Mouse (Mus musculus): ENCODE measurements around the gene Fbxo46. TPM values are rescaled to one million over a fixed set of nuclear protein-coding genes. Genes with fewer than 3 reads are reported as not detected.

Gene Fbxo46
- polyA plus RNA-seq (2015; fragmentation: Nextera tagmentation; extraction: Ambion mirVana), result 7.2 and 8.3 TPM in 2 replicates

DNA sequence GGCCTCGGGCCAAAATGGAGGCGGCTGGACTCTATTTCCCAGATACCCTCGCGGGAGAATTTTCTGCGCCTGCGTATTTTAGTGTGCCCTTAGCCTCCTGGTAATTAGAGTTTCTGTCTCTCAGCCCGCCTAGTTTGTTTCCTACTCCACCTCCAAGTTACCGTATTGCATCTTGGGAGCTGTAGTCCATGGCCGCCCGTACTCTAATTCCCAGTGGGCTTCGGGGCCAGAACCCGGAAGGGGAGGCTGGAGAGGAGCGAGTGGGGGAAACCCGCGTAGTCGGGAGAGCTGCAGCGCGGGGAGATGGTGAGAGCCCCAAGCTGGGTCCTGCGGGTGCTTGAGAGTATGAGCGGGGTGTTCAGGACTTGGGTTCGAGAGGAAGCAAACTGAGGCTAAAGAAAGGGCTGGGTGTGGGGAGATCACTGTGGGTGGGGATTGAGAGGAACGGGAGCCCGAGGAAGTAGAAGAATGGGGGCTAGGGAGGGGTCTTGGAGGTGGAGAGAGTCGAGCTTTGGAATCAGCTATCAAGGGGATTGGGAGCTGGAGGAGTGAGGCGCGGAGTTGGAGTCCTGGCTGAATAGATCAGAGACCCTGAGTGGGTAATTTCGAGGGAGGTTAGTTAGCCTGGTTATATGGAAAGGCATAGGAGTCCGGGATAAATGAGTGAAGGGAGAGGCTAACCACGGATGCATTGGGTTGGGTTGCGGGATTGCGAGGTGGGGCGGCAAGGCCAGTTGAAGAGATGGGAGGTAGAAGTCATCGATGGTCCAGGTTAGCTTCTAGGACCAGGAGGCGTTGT is at the start of gene Fbxo46:
Fbxo46 (plus strand) TSS at position 229 of the 799 bp plus-strand sequence.

DNA sequence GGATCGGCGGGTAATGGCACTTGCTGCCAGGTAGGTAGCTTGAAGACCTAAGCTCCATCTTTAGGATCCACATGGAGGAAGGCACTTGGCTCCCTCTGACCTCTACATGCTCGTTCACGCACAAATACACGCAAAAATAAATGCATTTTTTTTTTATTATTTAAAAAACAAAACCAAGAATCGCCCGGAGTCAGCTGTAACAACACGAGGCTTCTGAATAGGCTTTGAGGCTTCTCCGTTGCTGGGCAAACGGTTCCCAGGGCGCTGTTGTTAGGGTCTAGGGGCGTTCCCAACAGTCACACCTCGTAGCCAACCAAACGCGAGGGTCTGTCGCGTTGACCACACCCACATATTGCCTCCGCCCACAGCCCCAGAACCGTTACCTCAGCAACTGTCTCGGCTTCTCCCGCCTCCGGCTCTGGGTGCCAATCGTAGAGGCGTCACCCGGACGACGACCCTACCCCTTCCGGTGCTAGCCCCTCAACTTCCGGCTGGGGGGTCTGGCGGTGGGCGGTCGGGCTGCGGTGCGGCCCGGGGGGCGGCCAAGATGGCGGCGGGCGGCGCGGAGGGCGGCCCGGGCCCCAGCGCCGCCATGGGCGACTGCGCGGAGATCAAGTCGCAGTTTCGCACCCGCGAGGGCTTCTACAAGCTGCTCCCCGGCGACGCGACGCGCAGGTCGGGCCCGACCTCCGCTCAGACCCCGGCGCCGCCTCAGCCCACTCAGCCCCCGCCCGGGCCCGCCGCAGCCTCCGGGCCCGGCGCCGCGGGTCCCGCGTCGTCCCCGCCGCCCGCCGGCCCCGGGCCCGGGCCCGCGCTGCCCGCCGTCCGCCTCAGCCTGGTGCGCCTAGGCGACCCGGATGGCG is 43.7 kb upstream of the Fbxo46 start, which contains the start of gene Dmwd:
Dmwd (plus strand) TSS at position 505 of the 863 bp plus-strand sequence.

DNA sequence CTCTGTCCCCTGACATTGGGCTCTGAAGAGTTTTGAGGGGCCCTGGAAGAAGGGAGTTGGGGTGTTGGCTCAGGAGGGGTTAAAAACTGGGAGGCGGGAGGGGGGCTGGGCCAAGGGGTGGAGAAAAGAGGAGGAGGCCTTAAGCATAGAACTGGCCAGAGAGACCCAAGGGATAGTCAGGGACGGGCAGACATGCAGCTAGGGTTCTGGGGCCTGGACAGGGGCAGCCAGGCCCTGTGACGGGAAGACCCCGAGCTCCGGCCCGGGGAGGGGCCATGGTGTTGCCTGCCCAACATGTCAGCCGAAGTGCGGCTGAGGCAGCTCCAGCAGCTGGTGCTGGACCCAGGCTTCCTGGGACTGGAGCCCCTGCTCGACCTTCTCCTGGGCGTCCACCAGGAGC is 36.0 kb upstream of the Fbxo46 start, which contains the start of gene Dmpk:
Dmpk (plus strand) TSS at position 149 of the 400 bp plus-strand sequence.

GRCm38 (mm10) chr7:19094471-19094825 is 25.2 kb upstream of the Fbxo46 start, which contains the start of gene Six5:
TSS of gene Six5 (plus strand) at chr7:19094594.

GRCm38 (mm10) chr7:19118028-19118771 is 1.5 kb upstream of the Fbxo46 start, which contains the start of gene Gm4969:
TSS of gene Gm4969 (minus strand) at chr7:19118368.

DNA sequence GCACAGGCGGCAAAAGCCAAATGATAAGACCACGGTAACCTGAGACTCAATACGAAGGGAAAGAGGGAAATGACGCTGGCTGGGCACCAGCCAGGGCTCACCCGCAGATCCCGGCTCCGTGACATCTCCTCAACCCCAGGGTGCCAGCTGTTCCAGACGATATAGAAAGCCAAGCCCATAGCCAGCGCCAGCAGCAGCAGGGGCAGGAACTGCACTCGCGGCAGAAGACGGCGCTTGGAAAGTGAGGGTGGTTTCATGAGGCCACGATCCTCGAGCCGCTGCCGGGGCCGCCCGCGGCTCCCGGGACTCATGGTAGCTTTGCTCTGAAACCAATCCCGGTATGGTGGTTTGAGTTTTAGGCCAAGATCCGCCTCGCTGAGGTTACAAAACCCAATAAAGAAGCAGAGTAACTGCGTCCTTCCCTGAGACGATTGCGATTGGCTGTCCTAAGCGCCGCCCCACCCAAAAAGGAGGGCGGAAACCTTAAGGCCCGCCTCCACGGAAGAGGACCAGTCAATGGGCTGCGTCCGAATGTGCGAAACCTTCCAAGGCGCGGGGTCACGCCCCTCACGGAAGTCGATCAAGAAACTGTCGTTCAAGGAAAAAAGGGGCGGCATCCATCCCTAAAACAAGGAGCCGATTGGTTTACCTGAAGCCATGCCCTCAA is 29.3 kb downstream of the Fbxo46 start, which contains the start of gene Qpctl:
Qpctl (minus strand) TSS at position 417 of the 667 bp plus-strand sequence.

GRCm38 (mm10) chr7:19149626-19150025 is 30.0 kb downstream of the Fbxo46 start, which contains the start of gene Snrpd2:
TSS of gene Snrpd2 (plus strand) at chr7:19149722.

GRCm38 (mm10) chr7:19165656-19166423 is 46.2 kb downstream of the Fbxo46 start, which contains the start of gene Gipr:
TSS of gene Gipr (minus strand) at chr7:19166127.

GRCm38 (mm10) chr7:19175708-19176515 is 56.3 kb downstream of the Fbxo46 start, which contains the start of gene Eml2:
TSS of gene Eml2 (plus strand) at chr7:19176421.

MicroRNAs within 50 kb of the gene (microRNA counts, 519-probe panel; counts per million panel counts)
- 88.3 counts per million for microRNA mmu-miR-330

Other genes starting within 250 kb of the Fbxo46 start
- gene Pglyrp1, start 248.5 kb upstream of the Fbxo46 start, polyA plus RNA-seq (2015; fragmentation: Nextera tagmentation; extraction: Ambion mirVana), result 247 and 352 TPM in 2 replicates
- gene Ccdc61, start 209.4 kb upstream of the Fbxo46 start, polyA plus RNA-seq (2015; fragmentation: Nextera tagmentation; extraction: Ambion mirVana), result 12.5 and 14.3 TPM in 2 replicates
- 0.31 and 0.36 TPM in 2 replicates for gene Nova2, start 194.0 kb upstream of the Fbxo46 start, polyA plus RNA-seq (2015; fragmentation: Nextera tagmentation; extraction: Ambion mirVana)
- not detected in 2 replicates for gene Nanos2, start 132.5 kb upstream of the Fbxo46 start, polyA plus RNA-seq (2015; fragmentation: Nextera tagmentation; extraction: Ambion mirVana)
- gene Mypop, start 128.6 kb upstream of the Fbxo46 start, polyA plus RNA-seq (2015; fragmentation: Nextera tagmentation; extraction: Ambion mirVana), result 1.1 and 1.4 TPM in 2 replicates
- gene Irf2bp1, start 115.8 kb upstream of the Fbxo46 start, polyA plus RNA-seq (2015; fragmentation: Nextera tagmentation; extraction: Ambion mirVana), result 7.4 and 8.6 TPM in 2 replicates
- gene Foxa3, start 96.3 kb upstream of the Fbxo46 start, polyA plus RNA-seq (2015; fragmentation: Nextera tagmentation; extraction: Ambion mirVana), result 0.15 and 0.19 TPM in 2 replicates
- gene Sympk, start 95.5 kb upstream of the Fbxo46 start, polyA plus RNA-seq (2015; fragmentation: Nextera tagmentation; extraction: Ambion mirVana), result 11.2 and 11.7 TPM in 2 replicates
- gene Rsph6a, start 65.2 kb upstream of the Fbxo46 start, polyA plus RNA-seq (2015; fragmentation: Nextera tagmentation; extraction: Ambion mirVana), result not detected in 2 replicates
- 5.5 and 7.2 TPM in 2 replicates for gene Dmwd, start 43.6 kb upstream of the Fbxo46 start, polyA plus RNA-seq (2015; fragmentation: Nextera tagmentation; extraction: Ambion mirVana)
- 9.4 and 11.5 TPM in 2 replicates for gene Dmpk, start 36.0 kb upstream of the Fbxo46 start, polyA plus RNA-seq (2015; fragmentation: Nextera tagmentation; extraction: Ambion mirVana)
- 1.4 and 2.4 TPM in 2 replicates for gene Six5, start 25.3 kb upstream of the Fbxo46 start, polyA plus RNA-seq (2015; fragmentation: Nextera tagmentation; extraction: Ambion mirVana)
- 0.25 and 0.51 TPM in 2 replicates for gene Gm4969, start 1.5 kb upstream of the Fbxo46 start, polyA plus RNA-seq (2015; fragmentation: Nextera tagmentation; extraction: Ambion mirVana)
- 6.5 and 7.0 TPM in 2 replicates for gene Qpctl, start 29.4 kb downstream of the Fbxo46 start, polyA plus RNA-seq (2015; fragmentation: Nextera tagmentation; extraction: Ambion mirVana)
- gene Snrpd2, start 29.9 kb downstream of the Fbxo46 start, polyA plus RNA-seq (2015; fragmentation: Nextera tagmentation; extraction: Ambion mirVana), result 84.5 and 92.5 TPM in 2 replicates
- 0.04 and 0.06 TPM in 2 replicates for gene Gipr, start 46.3 kb downstream of the Fbxo46 start, polyA plus RNA-seq (2015; fragmentation: Nextera tagmentation; extraction: Ambion mirVana)
- gene Eml2, start 56.6 kb downstream of the Fbxo46 start, polyA plus RNA-seq (2015; fragmentation: Nextera tagmentation; extraction: Ambion mirVana), result 3.9 and 5.1 TPM in 2 replicates
- gene Gpr4, start 92.7 kb downstream of the Fbxo46 start, polyA plus RNA-seq (2015; fragmentation: Nextera tagmentation; extraction: Ambion mirVana), result 0.59 and 0.81 TPM in 2 replicates
- gene Opa3, start 108.5 kb downstream of the Fbxo46 start, polyA plus RNA-seq (2015; fragmentation: Nextera tagmentation; extraction: Ambion mirVana), result 14.7 and 14.8 TPM in 2 replicates
- gene Vasp, start 152.0 kb downstream of the Fbxo46 start, polyA plus RNA-seq (2015; fragmentation: Nextera tagmentation; extraction: Ambion mirVana), result 71.2 and 86.4 TPM in 2 replicates
- gene Ppm1n, start 160.2 kb downstream of the Fbxo46 start, polyA plus RNA-seq (2015; fragmentation: Nextera tagmentation; extraction: Ambion mirVana), result 0.18 and 0.19 TPM in 2 replicates
- gene Rtn2, start 162.8 kb downstream of the Fbxo46 start, polyA plus RNA-seq (2015; fragmentation: Nextera tagmentation; extraction: Ambion mirVana), result 4.2 and 4.7 TPM in 2 replicates
- 0.07 TPM in 1 of 2 replicates, not detected in the other for gene Fosb, start 190.2 kb downstream of the Fbxo46 start, polyA plus RNA-seq (2015; fragmentation: Nextera tagmentation; extraction: Ambion mirVana)
- 25.0 and 25.6 TPM in 2 replicates for gene Ercc1, start 224.9 kb downstream of the Fbxo46 start, polyA plus RNA-seq (2015; fragmentation: Nextera tagmentation; extraction: Ambion mirVana)
- gene Cd3eap, start 239.6 kb downstream of the Fbxo46 start, polyA plus RNA-seq (2015; fragmentation: Nextera tagmentation; extraction: Ambion mirVana), result 14.4 and 16.6 TPM in 2 replicates
- 1.8 and 2.3 TPM in 2 replicates for gene Ppp1r13l, start 239.9 kb downstream of the Fbxo46 start, polyA plus RNA-seq (2015; fragmentation: Nextera tagmentation; extraction: Ambion mirVana)

All from spleen, postnatal 0 days (tissue).